In the genomic region with DNA sequence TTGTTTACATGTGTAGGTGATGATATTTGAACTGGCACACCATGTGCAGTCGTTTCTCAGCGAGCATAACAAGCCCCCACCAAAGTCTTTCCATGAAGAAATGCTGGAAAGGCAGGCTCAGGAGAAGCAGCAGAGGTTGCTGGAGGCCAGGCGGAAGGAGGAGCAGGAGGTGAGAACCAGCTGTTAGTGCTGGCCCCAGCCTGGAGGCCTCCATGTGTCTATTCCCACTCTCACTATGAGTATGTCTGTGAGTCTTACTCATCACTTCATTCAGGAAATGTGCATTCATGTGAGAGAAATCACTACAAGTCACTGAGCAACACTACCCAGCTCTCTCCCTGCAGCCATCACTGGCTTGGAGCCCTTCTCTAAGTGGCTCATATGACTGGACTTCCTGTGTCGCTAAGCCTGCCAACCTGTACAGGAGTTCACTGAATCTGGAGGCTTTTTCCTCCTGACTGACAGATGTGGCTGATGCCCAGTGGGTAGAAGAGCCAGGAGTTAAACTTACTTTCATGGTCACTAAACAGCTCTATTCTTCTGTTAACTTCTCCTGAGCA, we compare ENCODE assay signal across 30 mouse cellular contexts. TPM values are rescaled to one million over a fixed set of nuclear protein-coding genes. Genes with fewer than 3 reads are reported as not detected.
DNase-seq lines count a peak whose midpoint lies in the region; ATAC-seq and TF ChIP-seq lines count a peak whose summit lies in the region.
"Had no signal": no experiment of that assay in that cellular context is flagged by ENCODE, and none has a peak within 500 bp of the region (broad histone marks: within the 10 kb centered on the region; RNA-seq: fewer than 3 reads in every experiment).

No protein-coding gene starts in this region.

- 71% methylated on average over 4 of the region's 4 CpGs for WGBS in intestine, embryonic 14.5 days
- 78% methylated on average over 4 of the region's 4 CpGs for WGBS in intestine, embryonic 15.5 days
- WGBS in forebrain, embryonic 10.5 days, result 91% methylated on average over 4 of the region's 4 CpGs

- H3K27ac ChIP-seq in intestine, embryonic 14.5 days (ENCODE audit: low read depth), result no peak overlapping the region
- H3K27ac ChIP-seq in intestine, embryonic 15.5 days, result no peak overlapping the region
- H3K27ac ChIP-seq in forebrain, embryonic 10.5 days, result no peak overlapping the region
- H3K27ac ChIP-seq: embryonic facial prominence, embryonic 10.5 days; embryonic facial prominence, embryonic 15.5 days; forebrain, embryonic 15.5 days; hindbrain, embryonic 10.5 days; hindbrain, postnatal 0 days; liver, embryonic 14.5 days; lung, embryonic 15.5 days; macrophage; neural tube, embryonic 12.5 days had no signal

- no peak overlapping the region for H3K9ac ChIP-seq in intestine, embryonic 14.5 days (ENCODE audit: low read length)
- H3K9ac ChIP-seq in intestine, embryonic 15.5 days, result no peak overlapping the region
- H3K9ac ChIP-seq: embryonic facial prominence, embryonic 15.5 days; forebrain, embryonic 15.5 days; liver, embryonic 14.5 days; lung, embryonic 15.5 days; neural tube, embryonic 12.5 days had no signal

- ATAC-seq in intestine, embryonic 14.5 days (replicated peaks; ENCODE audit: low FRiP score, low TSS enrichment, low read depth), result no peak
- ATAC-seq in intestine, embryonic 15.5 days, result no peak
- ATAC-seq: forebrain, embryonic 15.5 days; hindbrain, postnatal 0 days; intestine, postnatal 0 days had no signal

- no peaks in the 10 kb centered on the region for H3K79me3 ChIP-seq in C2C12 (ENCODE audit: low read depth)

- no peaks in the 10 kb centered on the region for H3K27me3 ChIP-seq in intestine, embryonic 14.5 days (replicated peaks; ENCODE audit: control insufficient read depth, insufficient read depth, low read length)
- H3K27me3 ChIP-seq in intestine, embryonic 15.5 days (replicated peaks), result no peaks in the 10 kb centered on the region
- H3K27me3 ChIP-seq in C2C12 (ENCODE audit: control insufficient read depth, insufficient read depth, insufficient read length), result no peaks in the 10 kb centered on the region
- no peaks in the 10 kb centered on the region for H3K27me3 ChIP-seq in forebrain, embryonic 10.5 days (ENCODE audit: poor library complexity, severe bottlenecking)
- H3K27me3 ChIP-seq: embryonic facial prominence, embryonic 15.5 days; forebrain, embryonic 15.5 days; lung, embryonic 15.5 days; neural tube, embryonic 12.5 days had no signal

- H3ac ChIP-seq in C2C12 (ENCODE audit: control insufficient read depth, insufficient read length, low read depth), result no peak overlapping the region

- peak; percentile 12 for DNase-seq in intestine, embryonic 14.5 days (ENCODE audit: low spot score)
- DNase-seq in 3134 (ENCODE audit: extremely low read depth, insufficient read length, low spot score), result peak; percentile 25
- peak; percentile 35 for DNase-seq in fibroblast of lung, adult 2 months (ENCODE audit: low read depth)
- no peak for DNase-seq in ovary, postnatal 36 days (ENCODE audit: low spot score)
- DNase-seq in forebrain, embryonic 10.5 days (ENCODE audit: extremely low spot score, low spot score), result no peak
- DNase-seq: adrenal gland, postnatal 25 days; cerebellum, adult 11-12 months; cerebellum, postnatal 10 days; gastrocnemius, postnatal 25 days; heart, postnatal 14 days; kidney, adult 9 months; kidney, postnatal 10 days; layer of hippocampus, adult 9-11 months; liver; midbrain, embryonic 14.5 days; right cerebral cortex, postnatal 14 days; thymus, postnatal 4 days had no signal

- no peak overlapping the region for H3K4me3 ChIP-seq in intestine, embryonic 14.5 days (ENCODE audit: low read depth, low read length)
- H3K4me3 ChIP-seq in intestine, embryonic 15.5 days (replicated peaks), result no peak overlapping the region
- no peak overlapping the region for H3K4me3 ChIP-seq in C2C12 (ENCODE audit: insufficient read depth, poor library complexity, severe bottlenecking)
- no peak overlapping the region for H3K4me3 ChIP-seq in forebrain, embryonic 10.5 days
- H3K4me3 ChIP-seq: embryonic facial prominence, embryonic 10.5 days; embryonic facial prominence, embryonic 15.5 days; forebrain, embryonic 15.5 days; hindbrain, embryonic 10.5 days; lung, embryonic 15.5 days; neural tube, embryonic 12.5 days had no signal

- H3K4me2 ChIP-seq in intestine, embryonic 14.5 days (ENCODE audit: low read length), result no peak overlapping the region
- H3K4me2 ChIP-seq in intestine, embryonic 15.5 days (replicated peaks), result no peak overlapping the region
- H3K4me2 ChIP-seq: embryonic facial prominence, embryonic 15.5 days; forebrain, embryonic 15.5 days; lung, embryonic 15.5 days; neural tube, embryonic 12.5 days had no signal

- H3K79me2 ChIP-seq in C2C12 (ENCODE audit: control insufficient read depth, insufficient read depth), result no peaks in the 10 kb centered on the region

- H3K9me3 ChIP-seq in intestine, embryonic 14.5 days (ENCODE audit: control insufficient read depth, low read length), result no peaks in the 10 kb centered on the region
- no peaks in the 10 kb centered on the region for H3K9me3 ChIP-seq in intestine, embryonic 15.5 days
- no peaks in the 10 kb centered on the region for H3K9me3 ChIP-seq in forebrain, embryonic 10.5 days
- H3K9me3 ChIP-seq: embryonic facial prominence, embryonic 10.5 days; embryonic facial prominence, embryonic 15.5 days; forebrain, embryonic 15.5 days; G1E; lung, embryonic 15.5 days; neural tube, embryonic 12.5 days had no signal

- TF ChIP-seq CTCF in C2C12 (IDR thresholded peaks at IDR 0.05; ENCODE audit: control insufficient read depth, insufficient read depth, insufficient read length), result no peak

- peaks cover 40% of the 10 kb centered on the region for H3K36me3 ChIP-seq in intestine, embryonic 14.5 days (ENCODE audit: control insufficient read depth, insufficient read depth, low read length)
- H3K36me3 ChIP-seq in intestine, embryonic 15.5 days, result peaks cover 17% of the 10 kb centered on the region
- peaks cover 38% of the 10 kb centered on the region for H3K36me3 ChIP-seq in C2C12 (ENCODE audit: control insufficient read depth, insufficient read depth)
- H3K36me3 ChIP-seq in forebrain, embryonic 10.5 days (replicated peaks), result peaks cover 60% of the 10 kb centered on the region

- no peaks in the 10 kb centered on the region for H3K4me1 ChIP-seq in intestine, embryonic 14.5 days (replicated peaks; ENCODE audit: control insufficient read depth, insufficient read depth, low read length)
- H3K4me1 ChIP-seq in intestine, embryonic 15.5 days (replicated peaks), result no peaks in the 10 kb centered on the region
- H3K4me1 ChIP-seq in forebrain, embryonic 10.5 days, result no peaks in the 10 kb centered on the region
- H3K4me1 ChIP-seq: embryonic facial prominence, embryonic 10.5 days; embryonic facial prominence, embryonic 15.5 days; forebrain, embryonic 15.5 days; lung, embryonic 15.5 days; neural tube, embryonic 12.5 days had no signal

TF ChIP-seq in C2C12, 6 proteins besides CTCF, POLR2A, EP300 and RAD21:
- TF ChIP-seq MYOD1 (IDR thresholded peaks at IDR 0.05; ENCODE audit: control insufficient read depth, insufficient read length, low read depth), result peak; percentile 55
- TF ChIP-seq MAX (IDR thresholded peaks at IDR 0.05), result peak; percentile 11
- no peak for TF ChIP-seq USF1 (IDR thresholded peaks at IDR 0.05; ENCODE audit: low read depth)

RNA-seq across cellular contexts. Expression of gene Eif2ak4, which starts 20.0 kb away (rescaled TPM):
- 14.0 and 15.0 TPM in 2 replicates for polyA plus RNA-seq in intestine, embryonic 14.5 days (2014; fragmentation: Nextera tagmentation; extraction: Ambion mirVana)
- 9.9 and 10.2 TPM in 2 replicates for polyA plus RNA-seq in intestine, embryonic 15.5 days (2015; fragmentation: Nextera tagmentation; extraction: Ambion mirVana)
- 6.6 TPM for polyA plus RNA-seq in C2C12 (2012; fragmentation: generic; extraction: Trizol)
- 14.0 and 14.2 TPM in 2 replicates for polyA plus RNA-seq in forebrain, embryonic 10.5 days (2016; fragmentation: Nextera tagmentation; extraction: Ambion mirVana)

RNA-seq across cellular contexts. Expression of gene Gpr176, which starts 35.2 kb away (rescaled TPM):
- polyA plus RNA-seq in intestine, embryonic 14.5 days (2014; fragmentation: Nextera tagmentation; extraction: Ambion mirVana), result 0.22 and 0.30 TPM in 2 replicates
- polyA plus RNA-seq in intestine, embryonic 15.5 days (2015; fragmentation: Nextera tagmentation; extraction: Ambion mirVana), result 0.39 and 0.44 TPM in 2 replicates
- polyA plus RNA-seq in C2C12 (2012; fragmentation: generic; extraction: Trizol), result 4.7 TPM
- 0.04 and 0.17 TPM in 2 replicates for polyA plus RNA-seq in forebrain, embryonic 10.5 days (2016; fragmentation: Nextera tagmentation; extraction: Ambion mirVana)
- polyA plus RNA-seq: G1E had no signal

Comparison
In these comparisons a context has a peak if more than half of its experiments do, and no peak if none do; other contexts are left out.
1. DNase-seq: peak in intestine, embryonic 14.5 days (single experiment), 3134 (single experiment) and fibroblast of lung, adult 2 months (single experiment); none in ovary, postnatal 36 days (single experiment) and forebrain, embryonic 10.5 days (single experiment).